Mouse (Mus musculus): ENCODE measurements around the gene Grhl3. TPM values are rescaled to one million over a fixed set of nuclear protein-coding genes. Genes with fewer than 3 reads are reported as not detected.
A peak's percentile ranks its signal among the peaks of the same experiment; 100 is the strongest.

Grhl3 gene
- total RNA-seq, 2 experiments from 2014 or later = 0.18 to 0.26 TPM

- no peak for DNase-seq
Observed at GRCm38 (mm10) chr4:135572276-135572675, 1.2 kb downstream of the Grhl3 start.

GRCm38 (mm10) chr4:135571037-135571550, 2.3 kb downstream of the Grhl3 start:
- DNase-seq = no peak

GRCm38 (mm10) chr4:135570152-135571036, 3.0 kb downstream of the Grhl3 start:
- peak; percentile 25 for DNase-seq

GRCm38 (mm10) chr4:135569201-135569600, 4.2 kb downstream of the Grhl3 start:
- no peak for DNase-seq

- no peak for DNase-seq
Observed at GRCm38 (mm10) chr4:135567484-135567883, 5.9 kb downstream of the Grhl3 start.

GRCm38 (mm10) chr4:135567042-135567441, 6.4 kb downstream of the Grhl3 start:
- DNase-seq = no peak

- DNase-seq = no peak
Observed at GRCm38 (mm10) chr4:135565400-135565799, 8.0 kb downstream of the Grhl3 start.

- DNase-seq = no peak
Observed at GRCm38 (mm10) chr4:135563794-135564193, 9.6 kb downstream of the Grhl3 start.

- no peak for DNase-seq
Observed at GRCm38 (mm10) chr4:135549323-135549722, 24.1 kb downstream of the Grhl3 start.

- no peak for DNase-seq
Observed at GRCm38 (mm10) chr4:135548521-135549077, 24.8 kb downstream of the Grhl3 start.

GRCm38 (mm10) chr4:135548108-135548507, 25.3 kb downstream of the Grhl3 start:
- DNase-seq = no peak

- DNase-seq = no peak
Observed at GRCm38 (mm10) chr4:135547551-135547950, 25.9 kb downstream of the Grhl3 start.

GRCm38 (mm10) chr4:135546793-135547192, 26.6 kb downstream of the Grhl3 start:
- no peak for DNase-seq

GRCm38 (mm10) chr4:135546008-135546407, 27.4 kb downstream of the Grhl3 start:
- DNase-seq = no peak

- DNase-seq = peak; percentile 17
Observed at GRCm38 (mm10) chr4:135545080-135545511, 28.3 kb downstream of the Grhl3 start.

GRCm38 (mm10) chr4:135544284-135544683, 29.1 kb downstream of the Grhl3 start:
- DNase-seq = peak; percentile 17

GRCm38 (mm10) chr4:135540057-135540456, 33.4 kb downstream of the Grhl3 start:
- no peak for DNase-seq

- DNase-seq = no peak
Observed at GRCm38 (mm10) chr4:135539056-135539455, 34.4 kb downstream of the Grhl3 start.

GRCm38 (mm10) chr4:135535021-135535420, 38.4 kb downstream of the Grhl3 start:
- no peak for DNase-seq

- DNase-seq = no peak
Observed at GRCm38 (mm10) chr4:135533001-135533400, 40.4 kb downstream of the Grhl3 start.

GRCm38 (mm10) chr4:135531771-135532613, 41.4 kb downstream of the Grhl3 start:
- no peak for DNase-seq

GRCm38 (mm10) chr4:135531236-135531635, 42.2 kb downstream of the Grhl3 start:
- DNase-seq = no peak

All from gastrocnemius, postnatal 10 days (tissue).